Comparison of ENCODE assay signal across 16 mouse cellular contexts in genomic region chr13:64257814-64258515, GRCm38 (mm10). TPM values are rescaled to one million over a fixed set of nuclear protein-coding genes. Genes with fewer than 3 reads are reported as not detected.
DNase-seq lines count a peak whose midpoint lies in the region; TF ChIP-seq lines count a peak whose summit lies in the region.
"Had no signal": no experiment of that assay in that cellular context is flagged by ENCODE, and none has a peak within 500 bp of the region (broad histone marks: within the 10 kb centered on the region; RNA-seq: fewer than 3 reads in every experiment).

No protein-coding gene starts in this region.

- DNase-seq in embryo, embryonic 10.5 days (ENCODE audit: low spot score): peak; percentile 24
- no peak for DNase-seq in embryo, embryonic 10 days (ENCODE audit: low spot score)
- DNase-seq in R1 (ENCODE audit: low read depth, low spot score): peak; percentile 60
- DNase-seq in cerebellum, postnatal 10 days: peak; percentile 49 to 59
- no peak for DNase-seq in limb, embryonic 10.5 days (ENCODE audit: low spot score)
- no peak for DNase-seq in lung, adult 2 months
- no peak for DNase-seq in ovary, adult 18-20 months (ENCODE audit: low spot score)
- DNase-seq in c-Kit-positive CD71-positive TER-119-positive erythroid progenitor cells, embryonic 14.5 days (ENCODE audit: low spot score): no peak
- DNase-seq: embryo, embryonic 11 days; gastrocnemius, postnatal 25 days; liver, postnatal 0 days; thymus, adult 2 months had no signal

- no peaks in the 10 kb centered on the region for H3K36me3 ChIP-seq in limb, embryonic 10.5 days
- H3K36me3 ChIP-seq: heart, embryonic 13.5 days; limb, embryonic 13.5 days had no signal

- no peak for TF ChIP-seq CTCF in lung, adult 2 months (IDR thresholded peaks at IDR 0.05; ENCODE audit: insufficient read depth, low read length)

- no peak overlapping the region for H3K4me3 ChIP-seq in limb, embryonic 10.5 days
- H3K4me3 ChIP-seq in lung, adult 2 months (replicated peaks; ENCODE audit: extremely low read depth, low read depth, low read length): no peak overlapping the region
- H3K4me3 ChIP-seq: heart, embryonic 13.5 days; limb, embryonic 13.5 days; megakaryocyte, embryonic 14.5 days had no signal

- 29% methylated on average over 5 of the region's 5 CpGs for WGBS in limb, embryonic 10.5 days
- WGBS in lung, adult 2 months: 75% methylated on average over 5 of the region's 5 CpGs

- H3K27ac ChIP-seq in limb, embryonic 10.5 days: 0 out of 2 replicates have a peak overlapping the region, but pooled peaks have one; percentile 36
- H3K27ac ChIP-seq: heart, embryonic 13.5 days; kidney, postnatal 0 days; limb, embryonic 13.5 days had no signal

- H3K4me1 ChIP-seq in limb, embryonic 10.5 days: peaks cover 21% of the 10 kb centered on the region
- no peaks in the 10 kb centered on the region for H3K4me1 ChIP-seq in lung, adult 2 months (ENCODE audit: control insufficient read depth, insufficient read depth, low read length)
- H3K4me1 ChIP-seq: megakaryocyte, embryonic 14.5 days had no signal

- TF ChIP-seq POLR2A in lung, adult 2 months (IDR thresholded peaks at IDR 0.05; ENCODE audit: borderline replicate concordance, extremely low read depth, low read depth, low read length): no peak

- H3K27me3 ChIP-seq in limb, embryonic 10.5 days (ENCODE audit: low read depth, poor library complexity, severe bottlenecking): no peaks in the 10 kb centered on the region
- H3K27me3 ChIP-seq: heart, embryonic 13.5 days; limb, embryonic 13.5 days had no signal

- H3K9me3 ChIP-seq in limb, embryonic 10.5 days (replicated peaks): no peaks in the 10 kb centered on the region
- H3K9me3 ChIP-seq: heart, embryonic 13.5 days; limb, embryonic 13.5 days; megakaryocyte, embryonic 14.5 days had no signal

RNA-seq across cellular contexts. Expression of gene Cdc14b, which starts 17.1 kb away (rescaled TPM):
- 34.9 and 43.5 TPM in 2 replicates for polyA plus RNA-seq in limb, embryonic 10.5 days (2016; fragmentation: Nextera tagmentation; extraction: Ambion mirVana)
- polyA plus RNA-seq in lung, adult 2 months (2012; rRNA removed): 4.2 and 6.6 TPM in 2 replicates

RNA-seq across cellular contexts. Expression of gene Aaed1, which starts 54.5 kb away (rescaled TPM):
- polyA plus RNA-seq in limb, embryonic 10.5 days (2016; fragmentation: Nextera tagmentation; extraction: Ambion mirVana): 32.5 and 33.0 TPM in 2 replicates
- 17.8 and 18.0 TPM in 2 replicates for polyA plus RNA-seq in lung, adult 2 months (2012; rRNA removed)

Comparison
In these comparisons a context has a peak if more than half of its experiments do, and no peak if none do; other contexts are left out.
1. DNase-seq: peak in embryo, embryonic 10.5 days (single experiment), R1 (single experiment) and cerebellum, postnatal 10 days (2 of 2); none in embryo, embryonic 10 days (single experiment), limb, embryonic 10.5 days (single experiment), lung, adult 2 months (single experiment), ovary, adult 18-20 months (single experiment) and c-Kit-positive CD71-positive TER-119-positive erythroid progenitor cells, embryonic 14.5 days (single experiment).